Mouse (Mus musculus): ENCODE results near the gene Scap. TPM values are rescaled to one million over a fixed set of nuclear protein-coding genes. Genes with fewer than 3 reads are reported as not detected.
"Not testable (repeated sequence)": the region's sequence is repeated elsewhere in the genome, so short reads cannot be mapped to it uniquely, and the experiment has no call there.

Scap gene
- polyA plus RNA-seq, 1 experiment from 2014 or later = 31.6 TPM

DNA sequence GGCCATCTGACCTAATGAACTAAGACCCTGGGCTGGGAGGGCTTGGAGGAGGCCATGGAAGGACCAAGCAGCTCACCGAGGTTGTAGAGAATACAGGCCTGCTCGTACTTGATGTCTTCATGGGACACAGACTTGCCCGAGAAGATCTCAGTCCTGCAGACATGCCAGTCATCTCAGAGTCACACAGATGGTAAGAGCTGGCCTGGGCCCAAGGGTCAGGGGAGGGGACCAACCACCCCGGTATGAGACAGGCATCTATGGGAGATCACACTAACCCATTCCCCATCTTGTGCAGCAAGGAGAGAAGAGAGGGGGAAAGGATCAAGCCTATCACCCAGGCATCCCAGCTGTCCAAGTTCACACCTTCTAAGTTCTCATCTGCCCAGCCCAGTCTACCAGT is 60.2 kb downstream of the Scap start:
- Histone ChIP-seq H3K36me3 (ENCODE audit: control insufficient read depth, insufficient read depth, low read length) (peaks cover 42% of the 10 kb centered on the region), H3K9me3 (ENCODE audit: control insufficient read depth, low read length) (no peaks in the 10 kb centered on the region), H3K4me3 (ENCODE audit: low read depth, low read length) (no peak overlapping the region), H3K4me2 (replicated peaks; ENCODE audit: low read depth) (no peak overlapping the region), H3K27ac (replicated peaks) (no peak overlapping the region), H3K27me3 (ENCODE audit: control insufficient read depth, insufficient read depth, low read length) (no peaks in the 10 kb centered on the region), H3K4me1 (replicated peaks; ENCODE audit: control insufficient read depth, insufficient read depth) (no peaks in the 10 kb centered on the region), H3K9ac (ENCODE audit: low read length) (no peak overlapping the region)
- WGBS = 88% methylated on average over 4 of the region's 4 CpGs
- DNase-seq (ENCODE audit: low spot score) = no peak
- ATAC-seq (ENCODE audit: low FRiP score, low TSS enrichment) = no peak
- TF ChIP-seq EP300 (optimal IDR thresholded peaks at IDR 0.05) = no peak
- TF ChIP-seq CTCF (IDR thresholded peaks at IDR 0.05; ENCODE audit: low read depth) = no peak

DNA sequence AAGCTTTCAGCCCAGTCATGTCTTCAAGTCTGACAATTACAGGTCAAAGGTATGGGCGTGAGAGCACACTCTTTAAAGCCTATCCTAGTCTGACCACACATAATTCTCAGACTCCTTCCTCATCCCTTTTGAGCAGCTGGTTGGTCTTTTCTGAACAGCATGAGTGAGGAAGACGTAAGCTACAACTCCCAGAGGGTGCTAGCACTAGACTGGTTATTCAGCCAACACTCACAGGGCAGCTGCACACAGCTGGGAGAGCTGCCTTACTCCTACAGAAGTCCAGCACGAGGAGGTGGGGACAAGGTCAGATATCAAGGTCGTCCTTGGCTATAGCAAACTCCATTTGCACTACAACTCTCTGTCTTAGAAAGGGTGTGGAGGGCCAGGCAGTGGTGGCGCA is 67.6 kb downstream of the Scap start:
- WGBS = 51% methylated on average over 5 of the region's 5 CpGs
- peak; percentile 89 for ATAC-seq (ENCODE audit: low FRiP score, low TSS enrichment)
- Histone ChIP-seq H3K27me3 (ENCODE audit: control insufficient read depth, insufficient read depth, low read length) (no peaks in the 10 kb centered on the region), H3K4me2 (replicated peaks; ENCODE audit: low read depth) (no peak overlapping the region), H3K27ac (replicated peaks) (peak overlapping the region; percentile 24; the same call in 1 of the 2 replicates), H3K36me3 (ENCODE audit: control insufficient read depth, insufficient read depth, low read length) (peaks cover 9% of the 10 kb centered on the region), H3K9me3 (ENCODE audit: control insufficient read depth, low read length) (no peaks in the 10 kb centered on the region), H3K9ac (ENCODE audit: low read length) (no peak overlapping the region), H3K4me1 (replicated peaks; ENCODE audit: control insufficient read depth, insufficient read depth) (no peaks in the 10 kb centered on the region), H3K4me3 (ENCODE audit: low read depth, low read length) (no peak overlapping the region)
- DNase-seq (ENCODE audit: low spot score) = peak; percentile 32
- TF ChIP-seq EP300 (optimal IDR thresholded peaks at IDR 0.05) (no peak), CTCF (IDR thresholded peaks at IDR 0.05; ENCODE audit: low read depth) (no peak)

DNA sequence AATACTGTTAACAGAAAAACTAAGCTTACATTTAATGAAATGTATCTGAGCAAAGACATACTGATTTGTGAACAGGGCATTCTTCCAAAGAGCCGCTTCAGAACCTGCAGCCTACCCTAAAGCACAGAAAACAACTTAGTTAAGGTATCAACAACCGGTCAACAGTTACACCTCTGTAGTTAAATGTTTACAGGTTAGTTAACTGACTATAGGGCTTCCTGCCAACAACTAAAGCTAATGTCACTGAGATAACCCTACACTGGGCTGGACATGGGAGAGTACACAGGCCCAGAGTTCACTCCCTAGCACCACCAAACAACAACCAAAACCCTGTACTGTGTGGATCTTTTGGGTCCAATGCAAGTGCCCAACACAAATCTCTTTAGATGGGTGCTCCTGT is 69.6 kb downstream of the Scap start:
- Histone ChIP-seq H3K4me3 (ENCODE audit: low read depth, low read length) (no peak overlapping the region), H3K36me3 (ENCODE audit: control insufficient read depth, insufficient read depth, low read length) (peaks cover under 1% of the 10 kb centered on the region; the same call in 1 of the 2 replicates), H3K9ac (ENCODE audit: low read length) (no peak overlapping the region), H3K4me1 (replicated peaks; ENCODE audit: control insufficient read depth, insufficient read depth) (peaks cover 6% of the 10 kb centered on the region; the same call in 1 of the 2 replicates), H3K27me3 (ENCODE audit: control insufficient read depth, insufficient read depth, low read length) (no peaks in the 10 kb centered on the region), H3K4me2 (replicated peaks; ENCODE audit: low read depth) (no peak overlapping the region), H3K9me3 (ENCODE audit: control insufficient read depth, low read length) (no peaks in the 10 kb centered on the region), H3K27ac (replicated peaks) (no peak overlapping the region)
- DNase-seq (ENCODE audit: low spot score) (no peak), ATAC-seq (ENCODE audit: low FRiP score, low TSS enrichment) (no peak)
- TF ChIP-seq CTCF (IDR thresholded peaks at IDR 0.05; ENCODE audit: low read depth) = no peak
- no peak for TF ChIP-seq EP300 (optimal IDR thresholded peaks at IDR 0.05)
- WGBS = 86% methylated on average over 2 of the region's 2 CpGs

DNA sequence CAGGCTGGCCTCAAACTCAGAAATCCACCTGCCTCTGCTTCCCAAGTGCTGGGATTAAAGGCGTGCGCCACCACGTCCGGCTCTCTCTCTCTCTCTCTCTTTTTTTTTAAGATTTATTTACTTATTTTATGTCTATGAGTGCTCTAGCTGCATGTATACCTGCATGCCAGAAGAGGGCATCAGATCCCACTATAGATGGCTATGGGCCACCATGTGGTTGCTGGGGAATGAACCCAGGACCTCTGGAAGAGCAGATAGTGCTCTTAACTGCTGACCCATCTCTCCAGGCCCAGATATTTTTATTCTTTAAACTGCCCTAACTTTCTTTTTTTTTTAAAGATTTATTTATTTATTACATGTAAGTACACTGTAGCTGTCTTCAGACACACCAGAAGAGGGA is 70.2 kb downstream of the Scap start:
- H3K36me3 ChIP-seq (ENCODE audit: control insufficient read depth, insufficient read depth, low read length); H3K9ac ChIP-seq (ENCODE audit: low read length); DNase-seq (ENCODE audit: low spot score); ATAC-seq (ENCODE audit: low FRiP score, low TSS enrichment); H3K4me1 ChIP-seq (replicated peaks; ENCODE audit: control insufficient read depth, insufficient read depth); H3K4me3 ChIP-seq (ENCODE audit: low read depth, low read length); H3K4me2 ChIP-seq (replicated peaks; ENCODE audit: low read depth); H3K27ac ChIP-seq (replicated peaks); H3K27me3 ChIP-seq (ENCODE audit: control insufficient read depth, insufficient read depth, low read length); H3K9me3 ChIP-seq (ENCODE audit: control insufficient read depth, low read length): not testable (repeated sequence)
- WGBS = 71% methylated on average over 4 of the region's 4 CpGs
- peak; percentile 33 for TF ChIP-seq CTCF (IDR thresholded peaks at IDR 0.05; ENCODE audit: low read depth)

DNA sequence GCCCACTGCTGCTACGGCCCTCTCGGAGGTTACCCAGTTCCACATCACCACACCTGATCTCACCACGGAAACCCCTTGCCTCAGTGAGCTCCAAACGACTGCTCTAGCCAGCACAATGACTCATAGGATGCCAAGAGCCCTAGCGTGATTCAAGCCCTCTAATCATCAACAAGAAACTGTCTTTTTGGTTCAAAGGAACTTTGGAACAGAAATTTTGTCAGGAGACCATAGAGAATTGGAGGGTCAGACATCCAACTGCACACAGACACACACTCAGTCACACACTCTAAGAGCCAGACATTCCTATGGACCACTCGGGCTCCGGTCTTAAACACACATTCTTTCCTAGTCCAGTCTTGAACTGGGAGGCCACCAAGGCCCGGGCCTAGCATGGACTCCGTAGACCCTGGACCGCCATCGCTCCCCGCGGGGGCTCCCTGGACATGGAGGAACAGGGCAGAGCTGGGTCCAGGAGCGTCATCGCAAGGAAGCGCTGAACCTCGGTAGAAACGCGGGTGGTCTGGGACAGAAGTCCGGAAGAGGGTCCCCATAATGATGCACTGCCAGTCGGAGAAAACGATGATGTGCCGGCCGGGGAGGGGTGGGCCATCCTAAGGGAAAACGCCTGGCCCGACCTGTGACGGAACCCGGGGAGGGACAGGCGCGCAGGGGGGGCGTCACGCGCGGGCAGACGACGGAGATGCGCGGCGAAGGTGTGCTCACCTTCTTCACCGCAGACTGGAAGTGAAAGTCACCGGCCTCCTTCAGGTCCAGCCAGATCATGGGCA is 74.4 kb downstream of the Scap start:
- DNase-seq (ENCODE audit: low spot score) = no peak

DNA sequence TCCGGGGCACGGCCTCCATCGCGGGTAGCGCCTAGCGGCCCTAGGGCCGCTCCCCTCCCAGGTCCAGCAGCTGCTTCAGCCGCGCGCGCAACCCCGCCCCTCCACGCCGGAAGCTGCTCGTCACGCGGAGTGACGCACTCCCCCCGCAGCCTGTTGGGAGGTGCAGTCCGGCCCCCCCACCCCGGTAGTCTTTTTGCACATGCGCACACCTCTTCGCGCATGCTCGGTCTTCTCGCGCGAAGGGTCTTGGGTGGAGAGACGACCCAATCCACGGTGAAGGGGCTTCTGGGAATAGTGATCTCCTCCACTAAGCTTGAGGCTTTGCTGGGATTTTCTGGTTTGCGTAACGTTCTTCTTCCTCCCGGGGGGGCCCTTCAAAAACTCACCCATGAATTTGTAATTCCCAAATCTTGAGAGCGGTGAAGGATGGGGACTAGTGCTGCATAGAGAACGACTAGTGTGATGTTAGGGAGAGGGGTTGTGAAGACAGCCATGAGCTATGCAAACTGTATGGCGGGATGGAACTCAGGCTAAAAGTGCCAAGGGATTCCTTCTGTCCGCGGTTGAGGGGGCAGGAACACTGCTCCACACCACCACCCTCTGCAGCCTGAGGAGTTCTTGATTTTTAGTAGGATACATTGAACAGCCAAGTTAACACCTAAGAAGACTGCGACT is 75.1 kb downstream of the Scap start, which contains the start of gene Ptpn23:
Ptpn23 (minus strand) TSS at position 115 of the 675 bp plus-strand sequence.
- Histone ChIP-seq H3K36me3 (ENCODE audit: control insufficient read depth, insufficient read depth, low read length) (no peaks in the 10 kb centered on the region), H3K4me3 (ENCODE audit: low read depth, low read length) (peak within 1 kb of the TSS; percentile 89), H3K4me1 (replicated peaks; ENCODE audit: control insufficient read depth, insufficient read depth) (peaks cover 6% of the 10 kb centered on the region; the same call in 1 of the 2 replicates), H3K4me2 (replicated peaks; ENCODE audit: low read depth) (peak within 1 kb of the TSS; percentile 90), H3K27me3 (ENCODE audit: control insufficient read depth, insufficient read depth, low read length) (no peaks in the 10 kb centered on the region), H3K9me3 (ENCODE audit: control insufficient read depth, low read length) (no peaks in the 10 kb centered on the region), H3K27ac (replicated peaks) (peak within 1 kb of the TSS; percentile 80), H3K9ac (ENCODE audit: low read length) (peak within 1 kb of the TSS; percentile 84)
- DNase-seq (ENCODE audit: low spot score) = peak; percentile 98
- TF ChIP-seq CTCF (IDR thresholded peaks at IDR 0.05; ENCODE audit: low read depth) (peak; percentile 1; the same call in 1 of the 2 replicates), EP300 (optimal IDR thresholded peaks at IDR 0.05) (no peak)
- peak; percentile 95 for ATAC-seq (ENCODE audit: low FRiP score, low TSS enrichment)
- under 1% methylated on average over 39 of the region's 39 CpGs for WGBS

More for the DNA sequence above, 74.4 kb downstream of the Scap start:
- H3K9me3 ChIP-seq (ENCODE audit: control insufficient read depth, low read length) = no peaks in the 10 kb centered on the region
- H3K27ac ChIP-seq (replicated peaks) = peak overlapping the region; percentile 80
- peaks cover 6% of the 10 kb centered on the region; the same call in 1 of the 2 replicates for H3K4me1 ChIP-seq (replicated peaks; ENCODE audit: control insufficient read depth, insufficient read depth)
- peak overlapping the region; percentile 90 for H3K4me2 ChIP-seq (replicated peaks; ENCODE audit: low read depth)
- no peaks in the 10 kb centered on the region for H3K27me3 ChIP-seq (ENCODE audit: control insufficient read depth, insufficient read depth, low read length)
- peak; percentile 43 for ATAC-seq (ENCODE audit: low FRiP score, low TSS enrichment)
- H3K4me3 ChIP-seq (ENCODE audit: low read depth, low read length) = peak overlapping the region; percentile 89
- under 1% methylated on average over 40 of the region's 41 CpGs for WGBS
- H3K36me3 ChIP-seq (ENCODE audit: control insufficient read depth, insufficient read depth, low read length) = no peaks in the 10 kb centered on the region
- no peak for TF ChIP-seq EP300 (optimal IDR thresholded peaks at IDR 0.05)
- no peak for TF ChIP-seq CTCF (IDR thresholded peaks at IDR 0.05; ENCODE audit: low read depth)
- peak overlapping the region; percentile 84 for H3K9ac ChIP-seq (ENCODE audit: low read length)

All from stomach, postnatal 0 days (tissue).